Mouse (Mus musculus): Measurements from ENCODE around the gene Klk6. TPM values are rescaled to one million over a fixed set of nuclear protein-coding genes. Genes with fewer than 3 reads are reported as not detected.

Klk6 gene
- polyA plus RNA-seq, 1 experiment from 2014 or later: not detected

DNA sequence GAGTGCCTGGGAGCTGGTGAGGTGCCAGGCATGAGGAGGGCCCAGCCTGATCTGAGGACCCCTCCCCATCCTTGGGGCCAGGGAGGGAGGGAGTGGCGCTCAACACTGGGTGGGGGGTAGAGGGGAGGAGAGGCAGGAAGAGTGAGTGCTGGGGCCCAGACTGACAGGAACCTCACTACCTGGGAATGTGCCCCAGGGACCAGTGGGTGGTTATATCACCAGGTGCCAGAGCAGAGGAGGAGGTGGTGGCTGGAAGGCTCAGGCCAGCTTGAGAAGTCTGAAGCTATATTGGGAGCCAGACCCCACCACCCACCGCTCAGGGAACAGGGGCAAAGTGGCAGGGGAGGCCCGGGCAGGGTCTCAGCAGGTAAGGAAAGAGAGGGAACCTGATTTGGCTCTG is 17.4 kb downstream of the Klk6 start, which contains the start of gene Klk5:
Klk5 (plus strand) TSS at position 271 of the 400 bp plus-strand sequence.
- H3K4me1 ChIP-seq (replicated peaks; ENCODE audit: control insufficient read depth, insufficient read depth, low read length): no peaks in the 10 kb centered on the region
- H3K27me3 ChIP-seq (replicated peaks; ENCODE audit: control insufficient read depth, insufficient read depth, low read length): no peaks in the 10 kb centered on the region
- no peak within 1 kb of the TSS for H3K4me2 ChIP-seq (replicated peaks; ENCODE audit: low read depth)
- H3K9ac ChIP-seq (ENCODE audit: low read depth, low read length): no peak within 1 kb of the TSS
- no peaks in the 10 kb centered on the region for H3K9me3 ChIP-seq (ENCODE audit: control insufficient read depth)
- H3K4me3 ChIP-seq (ENCODE audit: low read depth, low read length): no peak within 1 kb of the TSS
- no peak within 1 kb of the TSS for H3K27ac ChIP-seq (ENCODE audit: low read depth, low read length)
- no peak for ATAC-seq
- H3K36me3 ChIP-seq (ENCODE audit: control insufficient read depth, insufficient read depth): no peaks in the 10 kb centered on the region
- no peak for TF ChIP-seq CTCF (IDR thresholded peaks at IDR 0.05; ENCODE audit: low read depth)
- WGBS: 66% methylated on average over 3 of the region's 3 CpGs

DNA sequence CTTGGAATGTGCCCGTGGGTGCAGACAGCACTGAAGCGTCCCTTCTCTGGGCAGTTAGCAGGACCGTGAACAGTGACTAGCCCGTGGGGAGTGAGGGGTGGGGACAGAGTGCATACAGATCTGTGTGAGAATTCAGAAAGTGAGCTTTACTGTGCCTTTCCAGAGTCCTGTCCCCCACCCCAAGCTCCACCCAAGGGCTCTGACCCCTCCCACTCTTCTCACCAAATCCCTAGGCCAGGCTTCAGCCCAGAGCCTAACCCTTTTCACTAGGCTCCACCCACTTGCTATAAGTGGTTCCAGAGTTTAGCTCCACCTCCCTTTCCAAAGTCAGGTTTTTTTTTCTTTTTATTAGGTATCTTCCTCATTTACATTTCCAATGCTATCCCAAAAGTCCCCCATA is 19.5 kb downstream of the Klk6 start:
- no peak for TF ChIP-seq CTCF (IDR thresholded peaks at IDR 0.05; ENCODE audit: low read depth)
- Histone ChIP-seq H3K9me3 (ENCODE audit: control insufficient read depth) (no peaks in the 10 kb centered on the region), H3K9ac (ENCODE audit: low read depth, low read length) (no peak overlapping the region), H3K4me3 (ENCODE audit: low read depth, low read length) (no peak overlapping the region), H3K27me3 (replicated peaks; ENCODE audit: control insufficient read depth, insufficient read depth, low read length) (no peaks in the 10 kb centered on the region), H3K36me3 (ENCODE audit: control insufficient read depth, insufficient read depth) (no peaks in the 10 kb centered on the region), H3K4me2 (replicated peaks; ENCODE audit: low read depth) (no peak overlapping the region), H3K4me1 (replicated peaks; ENCODE audit: control insufficient read depth, insufficient read depth, low read length) (no peaks in the 10 kb centered on the region), H3K27ac (ENCODE audit: low read depth, low read length) (no peak overlapping the region)
- ATAC-seq: no peak
- 89% methylated on average over 4 of the region's 4 CpGs for WGBS

DNA sequence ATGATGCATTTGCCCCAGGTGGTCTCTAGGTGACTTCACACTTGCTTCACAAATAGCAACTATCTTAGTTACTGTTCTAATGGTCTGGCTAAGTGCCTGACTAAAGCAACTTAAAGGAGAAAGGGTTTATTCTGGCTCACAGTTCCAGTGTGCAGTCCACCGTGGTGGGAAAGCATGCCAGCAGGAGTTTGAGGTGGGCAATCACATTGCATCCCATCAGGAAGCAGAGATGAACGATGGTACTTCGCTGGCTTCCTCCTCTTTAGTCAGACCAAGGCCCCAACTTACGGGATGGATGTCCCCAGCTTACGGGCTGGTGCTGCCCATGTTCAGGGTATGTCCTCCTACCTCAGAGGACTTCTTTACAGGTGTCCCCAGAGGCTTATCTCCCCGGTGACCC is 27.3 kb downstream of the Klk6 start:
- ATAC-seq: no peak
- TF ChIP-seq CTCF (IDR thresholded peaks at IDR 0.05; ENCODE audit: low read depth): no peak
- H3K4me2 ChIP-seq (replicated peaks; ENCODE audit: low read depth): no peak overlapping the region
- no peak overlapping the region for H3K4me3 ChIP-seq (ENCODE audit: low read depth, low read length)
- WGBS: 92% methylated on average over 6 of the region's 6 CpGs
- H3K9me3 ChIP-seq (ENCODE audit: control insufficient read depth): no peaks in the 10 kb centered on the region
- H3K36me3 ChIP-seq (ENCODE audit: control insufficient read depth, insufficient read depth): no peaks in the 10 kb centered on the region
- no peaks in the 10 kb centered on the region for H3K27me3 ChIP-seq (replicated peaks; ENCODE audit: control insufficient read depth, insufficient read depth, low read length)
- H3K4me1 ChIP-seq (replicated peaks; ENCODE audit: control insufficient read depth, insufficient read depth, low read length): no peaks in the 10 kb centered on the region
- H3K9ac ChIP-seq (ENCODE audit: low read depth, low read length): no peak overlapping the region
- H3K27ac ChIP-seq (ENCODE audit: low read depth, low read length): no peak overlapping the region

DNA sequence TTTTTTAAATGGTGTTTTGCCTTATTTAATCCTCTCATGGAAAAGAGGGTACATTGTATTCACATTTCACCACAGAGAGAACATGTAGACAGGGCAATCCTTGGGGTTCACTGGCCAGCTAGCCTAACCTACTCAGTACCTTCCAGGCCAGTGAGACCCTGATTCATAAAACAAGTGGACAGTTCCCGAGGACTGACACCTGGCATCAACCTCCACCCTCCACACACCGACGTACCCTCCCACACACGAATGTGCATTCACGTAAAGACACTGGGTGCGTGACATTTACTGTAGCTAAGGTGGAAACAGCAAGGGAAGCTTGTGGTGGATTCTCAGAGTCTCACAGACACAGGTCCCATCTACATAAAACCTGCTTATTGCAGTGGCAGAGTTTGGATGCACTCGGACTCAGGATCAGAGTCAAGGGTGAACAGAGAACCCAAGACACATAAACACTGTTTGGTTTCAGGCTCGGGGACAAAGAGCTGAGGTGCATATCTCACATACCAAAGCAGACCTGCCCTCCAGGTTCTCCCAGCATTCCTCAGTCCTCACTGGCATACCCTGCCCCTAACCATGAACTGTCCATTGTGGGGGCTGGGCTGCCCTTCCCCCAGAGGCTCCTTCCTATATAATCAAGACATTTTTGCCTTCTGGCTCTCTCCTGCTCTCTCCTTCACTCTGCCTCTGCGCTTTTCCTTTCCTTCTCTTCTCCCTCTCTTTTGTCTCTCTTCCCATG is 30.5 kb downstream of the Klk6 start:
- Histone ChIP-seq H3K4me1 (replicated peaks; ENCODE audit: control insufficient read depth, insufficient read depth, low read length) (no peaks in the 10 kb centered on the region), H3K36me3 (ENCODE audit: control insufficient read depth, insufficient read depth) (no peaks in the 10 kb centered on the region), H3K4me3 (ENCODE audit: low read depth, low read length) (no peak overlapping the region), H3K9me3 (ENCODE audit: control insufficient read depth) (no peaks in the 10 kb centered on the region), H3K4me2 (replicated peaks; ENCODE audit: low read depth) (no peak overlapping the region), H3K9ac (ENCODE audit: low read depth, low read length) (no peak overlapping the region), H3K27ac (ENCODE audit: low read depth, low read length) (no peak overlapping the region), H3K27me3 (replicated peaks; ENCODE audit: control insufficient read depth, insufficient read depth, low read length) (no peaks in the 10 kb centered on the region)
- ATAC-seq: no peak
- WGBS: 69% methylated on average over 9 of the region's 9 CpGs
- TF ChIP-seq CTCF (IDR thresholded peaks at IDR 0.05; ENCODE audit: low read depth): no peak

DNA sequence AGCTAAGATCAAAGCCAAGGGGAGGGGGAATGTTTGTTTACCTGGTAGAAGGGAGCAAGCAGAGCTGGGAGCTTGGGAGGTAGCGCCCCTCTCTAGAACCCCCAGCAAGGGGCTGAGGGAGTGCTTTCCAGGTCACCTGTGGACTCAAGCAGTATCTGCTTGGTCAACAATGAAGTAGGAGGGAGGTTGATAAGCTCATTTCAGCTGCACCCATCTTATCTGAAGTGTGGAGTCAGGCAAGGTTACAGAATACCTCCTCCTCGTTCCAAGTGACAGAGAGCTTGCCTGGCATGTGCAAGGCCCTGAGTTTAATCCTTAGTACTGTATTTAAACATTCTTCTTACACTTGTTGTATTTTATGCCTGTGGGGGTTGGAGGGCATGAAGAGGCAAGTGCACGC is 31.4 kb downstream of the Klk6 start:
- no peak overlapping the region for H3K4me2 ChIP-seq (replicated peaks; ENCODE audit: low read depth)
- H3K27me3 ChIP-seq (replicated peaks; ENCODE audit: control insufficient read depth, insufficient read depth, low read length): no peaks in the 10 kb centered on the region
- no peak for ATAC-seq
- TF ChIP-seq CTCF (IDR thresholded peaks at IDR 0.05; ENCODE audit: low read depth): no peak
- no peaks in the 10 kb centered on the region for H3K9me3 ChIP-seq (ENCODE audit: control insufficient read depth)
- H3K9ac ChIP-seq (ENCODE audit: low read depth, low read length): no peak overlapping the region
- H3K4me1 ChIP-seq (replicated peaks; ENCODE audit: control insufficient read depth, insufficient read depth, low read length): no peaks in the 10 kb centered on the region
- no peak overlapping the region for H3K27ac ChIP-seq (ENCODE audit: low read depth, low read length)
- no peaks in the 10 kb centered on the region for H3K36me3 ChIP-seq (ENCODE audit: control insufficient read depth, insufficient read depth)
- no peak overlapping the region for H3K4me3 ChIP-seq (ENCODE audit: low read depth, low read length)
- 43% methylated on average over 3 of the region's 3 CpGs for WGBS

DNA sequence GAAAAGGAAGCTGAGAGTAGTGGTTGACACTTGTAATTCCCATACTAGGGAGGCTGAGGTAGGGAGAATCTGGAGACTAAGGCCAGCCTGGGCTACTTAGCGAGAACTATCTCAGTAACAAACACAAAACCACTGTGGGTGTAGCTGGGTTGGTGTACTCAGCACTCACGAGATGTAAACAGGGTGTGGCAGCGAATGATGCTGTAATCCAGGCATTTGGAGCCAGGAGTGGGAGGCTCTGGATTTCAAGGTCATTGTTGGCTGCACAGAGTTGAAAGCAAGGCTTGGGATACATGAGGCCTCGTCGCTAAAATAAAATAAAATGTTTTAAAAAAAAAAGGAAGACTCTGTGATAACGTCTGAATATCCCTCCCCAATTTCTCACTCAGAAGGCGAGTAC is 32.0 kb downstream of the Klk6 start:
- no peaks in the 10 kb centered on the region for H3K9me3 ChIP-seq (ENCODE audit: control insufficient read depth)
- no peaks in the 10 kb centered on the region for H3K4me1 ChIP-seq (replicated peaks; ENCODE audit: control insufficient read depth, insufficient read depth, low read length)
- H3K4me2 ChIP-seq (replicated peaks; ENCODE audit: low read depth): no peak overlapping the region
- H3K27ac ChIP-seq (ENCODE audit: low read depth, low read length): no peak overlapping the region
- H3K4me3 ChIP-seq (ENCODE audit: low read depth, low read length): no peak overlapping the region
- no peak overlapping the region for H3K9ac ChIP-seq (ENCODE audit: low read depth, low read length)
- H3K36me3 ChIP-seq (ENCODE audit: control insufficient read depth, insufficient read depth): no peaks in the 10 kb centered on the region
- no peak for ATAC-seq
- H3K27me3 ChIP-seq (replicated peaks; ENCODE audit: control insufficient read depth, insufficient read depth, low read length): no peaks in the 10 kb centered on the region
- TF ChIP-seq CTCF (IDR thresholded peaks at IDR 0.05; ENCODE audit: low read depth): no peak
- 69% methylated on average over 7 of the region's 7 CpGs for WGBS
